Mouse (Mus musculus): ENCODE measurements at regions not wholly inside any gene's neighbourhood (a gene's known extent, or its start where the extent isn't known, plus 50 kb on each side); places are given as distances from the start of the nearest gene placed in this dataset.
A peak's percentile ranks its signal among the peaks of the same experiment; 100 is the strongest.

DNA sequence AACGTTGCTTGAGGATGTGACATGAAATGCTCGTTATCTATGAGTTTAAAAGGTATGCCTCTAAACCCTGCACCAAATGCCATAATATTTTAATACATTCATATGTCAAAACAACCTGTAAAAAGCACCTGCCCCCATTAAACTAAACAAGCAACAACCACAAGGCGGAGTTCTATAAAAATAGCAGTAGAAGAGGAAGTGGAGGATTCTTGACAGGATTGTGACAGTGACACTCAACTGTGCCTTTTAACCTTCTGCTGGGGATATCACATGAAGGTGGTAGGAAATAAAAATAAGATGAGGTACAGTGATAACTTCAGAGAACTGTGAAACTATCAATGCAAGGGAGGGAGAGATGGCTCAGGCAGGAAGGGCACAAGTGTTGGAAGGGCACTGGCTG is 58.6 kb upstream of the Dbx2 start:
- no peak for DNase-seq (ENCODE audit: low read depth, low spot score)

DNA sequence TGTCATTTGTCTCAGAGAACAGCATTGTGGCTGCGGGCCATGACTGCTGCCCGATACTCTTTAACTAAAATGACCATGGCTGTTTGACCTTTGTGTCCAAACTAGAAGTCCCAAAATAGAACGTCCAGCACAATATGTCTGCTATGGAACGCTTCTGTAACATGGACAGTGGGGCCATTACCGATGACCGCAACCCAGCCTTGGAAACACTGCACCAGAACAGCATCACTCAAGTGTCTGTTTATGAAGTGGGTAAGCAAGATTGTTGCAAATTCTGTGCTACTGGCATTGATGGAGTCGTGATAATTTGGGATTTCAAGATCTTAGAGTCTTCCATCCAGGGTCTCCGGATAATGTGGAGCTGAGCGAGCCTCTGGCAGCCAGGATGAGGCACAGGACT is 60.2 kb upstream of the Dbx2 start:
- no peak for DNase-seq (ENCODE audit: low read depth, low spot score)

DNA sequence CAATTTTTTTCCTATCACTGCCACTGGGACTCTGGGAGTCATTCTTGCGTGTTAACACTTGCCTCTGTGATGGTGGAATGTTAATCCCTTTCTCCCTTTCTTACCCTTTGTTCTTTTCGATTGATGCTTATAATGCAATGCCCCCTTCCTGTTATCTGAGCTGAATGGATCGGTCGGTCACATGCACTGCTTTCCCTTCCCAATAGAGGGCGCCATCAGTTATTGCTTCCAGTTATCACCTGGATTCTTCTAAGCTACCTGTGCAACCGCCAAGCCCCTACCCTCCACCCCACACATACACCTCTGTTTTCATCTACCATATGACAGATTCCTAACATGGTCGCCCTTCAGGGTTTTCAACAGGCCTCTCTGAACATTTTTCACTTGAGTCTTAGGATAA is 66.9 kb upstream of the Ano6 start:
- no peak for DNase-seq (ENCODE audit: low read depth, low spot score)

DNA sequence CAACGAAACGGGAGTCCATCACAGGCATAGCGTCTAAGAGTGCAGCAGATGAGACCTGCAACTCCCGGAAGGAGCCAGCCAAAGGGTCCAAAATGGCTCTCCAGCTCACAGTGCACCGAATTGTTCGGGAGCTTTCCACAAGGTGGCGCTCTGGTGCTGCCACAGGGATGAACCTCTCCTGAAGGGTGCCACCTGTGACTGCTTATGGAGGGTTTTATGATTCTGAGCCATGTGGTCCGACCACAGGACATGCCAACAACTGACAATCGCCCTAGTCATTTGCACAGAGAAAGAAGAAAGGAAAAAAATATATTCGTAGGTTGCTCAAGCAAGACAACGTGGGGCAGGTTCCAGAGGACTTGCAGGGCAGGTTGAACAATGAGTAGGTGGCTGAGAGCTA is 64.8 kb upstream of the Ano6 start:
- peak; percentile 17 for DNase-seq (ENCODE audit: low read depth, low spot score)

DNA sequence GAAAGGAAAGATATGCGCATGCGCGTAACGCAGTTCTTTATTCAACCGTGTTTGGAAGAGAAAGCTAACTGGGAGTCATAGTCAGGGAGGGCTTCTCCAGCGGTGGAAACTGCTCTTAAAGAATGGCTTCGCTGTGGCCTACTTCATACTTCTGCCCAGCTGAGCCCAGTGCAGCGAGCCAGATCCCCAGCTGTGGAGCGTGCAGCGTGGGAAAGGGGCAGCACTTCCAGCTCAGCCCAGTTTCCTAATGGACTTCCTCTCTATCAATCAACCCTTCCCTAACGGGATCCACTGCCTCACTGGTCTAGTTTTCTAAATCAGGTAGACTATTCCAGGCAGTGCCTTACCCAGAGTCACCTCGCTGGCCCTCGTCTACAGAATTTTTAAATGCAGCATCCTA is 64.1 kb upstream of the Ano6 start:
- DNase-seq (ENCODE audit: low read depth, low spot score) = no peak

DNA sequence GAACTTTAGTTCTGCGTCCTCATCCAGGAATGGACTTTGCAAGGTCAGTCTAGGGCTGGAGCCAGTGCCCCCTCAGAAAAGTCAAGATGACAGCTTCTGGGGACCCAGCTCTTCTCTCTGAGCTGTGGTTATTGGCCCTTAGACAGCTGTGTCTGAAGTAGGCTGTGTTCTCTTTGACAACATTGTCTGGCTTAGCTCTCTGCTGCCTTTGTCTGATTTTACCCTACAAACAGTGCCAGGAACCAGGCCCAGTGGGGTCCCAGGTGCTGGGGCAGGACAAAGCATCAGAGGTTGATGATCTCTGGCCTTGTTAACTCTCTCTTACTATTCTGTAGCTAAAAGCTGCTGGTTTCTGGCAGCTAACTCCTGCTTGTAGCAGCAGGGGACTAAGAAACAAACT is 54.9 kb upstream of the Ano6 start:
- DNase-seq (ENCODE audit: low read depth, low spot score) = no peak

All from skeletal muscle tissue, adult 2 months (tissue).